Mouse (Mus musculus) neural tube, embryonic 13.5 days (tissue): ENCODE results near the gene Vgll3. TPM values are rescaled to one million over a fixed set of nuclear protein-coding genes. Genes with fewer than 3 reads are reported as not detected.

Experiments used
- ATAC-seq: fragments of 200-750 bp; cut with Nextera tagmentation; 2 replicates; pipeline ENCODE4 v1.8.0; 2017; ENCODE audit warnings: low read depth, mild to moderate bottlenecking, moderate TSS enrichment, moderate library complexity
- H3K27ac ChIP-seq: fragments of 300-500 bp; sonication (generic); replicated peaks from 2 replicates; pipeline ENCODE4 v1.5.1; 2015; ENCODE audit warnings: moderate library complexity, mild to moderate bottlenecking, inconsistent platforms
- H3K27me3 ChIP-seq: fragments of 300-500 bp; sonication (generic); 2 replicates; pipeline ENCODE4 v1.6.1; 2015; ENCODE audit warnings: mild to moderate bottlenecking, inconsistent platforms
- H3K36me3 ChIP-seq: fragments of 300-500 bp; sonication (generic); 2 replicates; pipeline ENCODE4 v1.6.1; 2015; ENCODE audit warnings: mild to moderate bottlenecking, inconsistent platforms
- H3K4me1 ChIP-seq: fragments of 300-500 bp; sonication (generic); replicated peaks from 2 replicates; pipeline ENCODE4 v1.6.1; 2015; ENCODE audit warnings: inconsistent platforms
- H3K4me2 ChIP-seq: fragments of 300-500 bp; sonication (generic); 2 replicates; pipeline ENCODE4 v1.6.1; 2015; ENCODE audit warnings: inconsistent platforms, mild to moderate bottlenecking, moderate library complexity
- H3K4me3 ChIP-seq: fragments of 300-500 bp; sonication (generic); 2 replicates; pipeline ENCODE4 v1.5.1; 2015; ENCODE audit warnings: mild to moderate bottlenecking, inconsistent platforms
- H3K9ac ChIP-seq: fragments of 300-500 bp; sonication (generic); 2 replicates; pipeline ENCODE4 v1.6.1; 2015; ENCODE audit warnings: moderate library complexity, mild to moderate bottlenecking, inconsistent platforms
- H3K9me3 ChIP-seq: fragments of 300-500 bp; sonication (generic); 2 replicates; pipeline ENCODE4 v1.6.1; 2016; ENCODE audit warnings: inconsistent platforms
- WGBS: fragments of 180-500 bp; shearing (Covaris S2); methylation state at CpG from one replicate; pipeline ENCODE4 v1.1.7; 2015; 5-methylcytosine and 5-hydroxymethylcytosine counted together
- polyA plus RNA-seq: library from polyadenylated mRNA; unstranded; fragments of >200 nt; fragmentation: Nextera tagmentation; extraction: Ambion mirVana; gene quantifications from 2 replicates; pipeline ENCODE4 v1.2.1, GENCODE M21; 2015

The Vgll3 gene
- 12.8 and 13.0 TPM in 2 replicates for polyA plus RNA-seq

DNA sequence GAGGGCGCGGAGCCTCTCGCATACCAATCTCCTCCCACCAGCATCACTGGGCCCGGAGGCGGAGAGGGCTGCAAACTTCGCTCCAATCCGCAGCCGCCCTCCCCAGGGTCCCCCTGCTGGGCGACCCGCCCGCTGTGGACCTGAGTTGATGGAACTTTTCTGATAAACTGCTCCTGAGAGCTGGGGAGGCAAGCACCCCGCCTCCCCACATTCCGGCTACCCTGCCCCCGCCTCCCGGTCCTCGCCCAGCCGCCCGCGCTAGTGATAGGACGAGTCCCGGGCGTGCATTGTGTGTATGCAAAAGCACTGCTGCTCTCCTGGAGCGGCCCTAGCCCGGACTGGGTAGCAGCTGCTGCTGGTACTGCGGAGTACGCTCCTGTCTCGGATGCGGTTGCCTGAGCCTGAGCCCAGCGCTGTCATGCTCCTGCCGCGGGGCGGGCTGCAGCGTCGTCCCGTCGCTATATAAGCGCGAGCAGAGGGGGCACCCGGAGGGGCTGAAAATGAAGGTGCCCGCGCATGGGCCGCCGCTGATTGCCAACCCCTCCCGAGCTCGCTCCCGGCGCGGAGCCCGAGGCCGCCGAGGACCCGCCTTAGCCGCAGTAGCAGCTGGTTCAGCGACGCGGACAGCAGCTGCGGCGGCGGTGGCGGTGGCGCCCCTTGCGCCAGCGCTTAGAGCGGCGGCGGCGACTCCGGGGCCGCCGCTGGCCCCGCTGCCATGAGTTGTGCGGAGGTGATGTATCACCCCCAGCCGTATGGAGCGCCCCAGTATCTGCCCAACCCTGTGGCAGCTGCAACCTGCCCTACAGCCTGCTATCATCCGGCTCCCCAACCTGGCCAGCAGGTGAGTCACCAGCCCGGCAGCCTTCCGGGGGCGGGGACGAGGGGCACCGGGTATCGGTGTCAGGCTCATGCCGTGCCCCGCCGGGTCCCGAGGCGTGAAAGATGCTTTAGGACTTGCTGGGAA, at the start of gene Vgll3:
TSS of gene Vgll3 (plus strand) at position 340 of the 964 bp plus-strand sequence.
- peaks cover 6% of the 10 kb centered on the region for H3K9me3 ChIP-seq
- H3K9ac ChIP-seq, result peak within 1 kb of the TSS; percentile 78
- under 1% methylated on average over 86 of the region's 86 CpGs for WGBS
- H3K4me3 ChIP-seq, result peak within 1 kb of the TSS; percentile 79
- peaks cover 12% of the 10 kb centered on the region for H3K4me1 ChIP-seq
- H3K4me2 ChIP-seq, result peak within 1 kb of the TSS; percentile 95
- H3K27ac ChIP-seq, result peak within 1 kb of the TSS; percentile 83
- no peaks in the 10 kb centered on the region for H3K36me3 ChIP-seq
- peak; percentile 100 for ATAC-seq
- H3K27me3 ChIP-seq, result peaks cover 8% of the 10 kb centered on the region; the same call in 1 of the 2 replicates

DNA sequence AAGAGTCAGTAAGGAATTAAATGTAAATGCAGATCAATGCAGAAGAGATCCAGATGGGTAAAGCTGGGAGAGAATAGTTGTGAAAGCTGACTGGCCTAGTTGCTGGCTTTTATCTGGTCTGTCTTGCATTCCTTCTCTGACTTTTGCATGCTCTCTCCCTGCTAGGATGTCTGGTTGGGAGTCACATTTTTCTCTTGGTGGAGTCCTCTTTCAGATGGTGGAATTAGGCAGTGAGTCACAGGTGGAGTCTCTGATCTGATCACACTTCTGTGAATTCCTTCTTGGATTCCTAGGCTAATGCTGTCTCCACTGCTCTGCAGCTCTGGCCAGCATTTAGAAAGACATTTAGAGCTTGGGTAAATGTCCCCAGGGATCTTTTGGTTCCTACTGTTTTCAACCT, 49.1 kb upstream of the Vgll3 start:
- no peaks in the 10 kb centered on the region for H3K36me3 ChIP-seq
- no peaks in the 10 kb centered on the region for H3K4me1 ChIP-seq
- H3K4me2 ChIP-seq, result no peak overlapping the region
- ATAC-seq, result no peak
- no peak overlapping the region for H3K9ac ChIP-seq
- no peaks in the 10 kb centered on the region for H3K27me3 ChIP-seq
- no peak overlapping the region for H3K4me3 ChIP-seq
- no peak overlapping the region for H3K27ac ChIP-seq
- no peaks in the 10 kb centered on the region for H3K9me3 ChIP-seq

DNA sequence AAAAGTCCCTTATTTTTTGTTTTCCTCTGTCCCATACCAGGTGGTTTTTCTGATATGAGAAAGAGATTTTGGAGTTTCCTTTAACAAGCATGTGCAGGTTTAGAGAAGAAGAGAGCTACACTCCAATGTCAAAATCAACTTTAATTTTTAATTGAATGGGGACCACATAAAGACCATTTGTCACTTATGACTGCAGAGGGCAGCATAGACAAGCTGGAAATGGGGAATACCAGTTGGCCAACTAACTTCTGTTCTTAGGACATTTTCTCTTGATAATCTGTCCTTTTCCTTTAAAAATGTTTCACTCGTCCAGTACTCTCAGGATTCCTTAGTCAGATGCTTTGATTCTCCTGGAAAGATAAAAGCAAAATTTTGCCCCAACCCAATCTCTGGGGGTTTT, 29.1 kb upstream of the Vgll3 start:
- WGBS, result 65% methylated on average over 1 of the region's 1 CpGs
- no peaks in the 10 kb centered on the region for H3K27me3 ChIP-seq
- no peaks in the 10 kb centered on the region for H3K9me3 ChIP-seq
- no peak overlapping the region for H3K27ac ChIP-seq
- no peak for ATAC-seq
- no peaks in the 10 kb centered on the region for H3K4me1 ChIP-seq
- no peak overlapping the region for H3K4me3 ChIP-seq
- H3K9ac ChIP-seq, result no peak overlapping the region
- no peak overlapping the region for H3K4me2 ChIP-seq
- no peaks in the 10 kb centered on the region for H3K36me3 ChIP-seq

DNA sequence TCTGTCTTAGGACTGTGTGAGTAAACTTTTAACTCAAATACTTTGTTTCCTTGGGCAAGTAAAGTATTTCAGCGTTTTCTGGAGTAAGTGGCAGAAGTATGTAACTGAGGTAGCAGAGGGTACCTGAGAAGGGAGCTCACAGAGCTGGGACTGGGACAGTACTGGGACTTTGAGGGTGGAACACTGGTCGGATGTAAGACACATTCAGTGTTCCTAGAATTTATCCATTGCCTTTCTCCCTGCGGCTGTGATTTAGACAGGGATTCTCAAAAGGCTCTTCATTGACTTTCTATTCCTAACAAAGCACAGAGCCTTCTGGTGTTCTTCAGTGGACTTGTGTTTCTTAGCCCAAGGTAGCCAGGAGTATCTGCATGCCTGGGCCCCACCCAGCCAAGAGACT, 1.0 kb downstream of the Vgll3 start:
- Histone ChIP-seq H3K4me2 (peak overlapping the region; percentile 95), H3K9me3 (peaks cover 6% of the 10 kb centered on the region), H3K27ac (no peak overlapping the region), H3K4me1 (peaks cover 12% of the 10 kb centered on the region), H3K9ac (peak overlapping the region; percentile 78), H3K36me3 (no peaks in the 10 kb centered on the region), H3K27me3 (peaks cover 8% of the 10 kb centered on the region; the same call in 1 of the 2 replicates), H3K4me3 (peak overlapping the region; percentile 79)
- WGBS, result 20% methylated on average over 3 of the region's 3 CpGs
- ATAC-seq, result no peak

DNA sequence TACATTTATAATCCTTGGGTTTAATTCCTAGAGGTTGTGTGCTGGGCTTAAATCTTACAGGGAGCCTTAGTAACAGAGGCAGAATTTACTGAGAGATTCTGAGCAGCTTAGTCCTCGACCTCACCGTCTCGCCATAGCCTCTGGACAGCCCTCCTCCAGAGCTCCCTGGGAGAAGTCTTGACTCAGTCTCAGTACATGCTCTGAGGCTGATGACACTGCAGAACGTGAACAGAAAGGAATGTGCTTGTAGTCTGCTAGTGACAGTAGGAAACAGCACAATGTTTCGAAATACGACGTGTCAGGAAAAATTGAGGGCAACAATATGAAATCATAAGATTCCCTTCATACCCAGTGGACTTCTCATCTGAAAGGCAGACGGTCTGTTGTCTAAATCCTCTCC, 3.7 kb downstream of the Vgll3 start:
- ATAC-seq, result no peak
- Histone ChIP-seq H3K27me3 (peaks cover 8% of the 10 kb centered on the region; the same call in 1 of the 2 replicates), H3K4me3 (no peak overlapping the region), H3K9ac (no peak overlapping the region), H3K4me2 (peak overlapping the region; percentile 28), H3K9me3 (no peaks in the 10 kb centered on the region), H3K36me3 (no peaks in the 10 kb centered on the region), H3K27ac (no peak overlapping the region), H3K4me1 (peaks cover 12% of the 10 kb centered on the region)
- WGBS, result 69% methylated on average over 8 of the region's 8 CpGs

DNA sequence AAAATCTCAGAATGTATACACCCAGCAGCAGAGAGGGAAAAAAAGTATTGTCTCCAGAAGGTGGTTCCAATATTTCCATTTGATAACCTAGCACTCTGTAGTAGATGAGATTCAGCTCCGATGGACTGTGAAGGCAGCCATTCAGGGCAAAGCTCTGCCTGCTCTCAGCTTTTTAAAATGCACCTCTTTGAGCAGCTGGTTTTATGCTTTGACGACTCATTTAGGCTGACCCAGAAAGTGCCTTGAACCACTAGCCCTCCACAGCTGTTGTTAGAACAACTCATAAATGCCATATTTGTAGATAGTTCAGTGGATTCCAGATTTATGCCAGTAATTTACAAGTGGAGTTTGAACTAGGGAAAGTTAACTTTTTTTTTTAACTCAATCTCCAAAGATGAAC, 5.7 kb downstream of the Vgll3 start:
- Histone ChIP-seq H3K4me3 (no peak overlapping the region), H3K4me1 (peaks cover 3% of the 10 kb centered on the region; the same call in 1 of the 2 replicates), H3K4me2 (no peak overlapping the region), H3K36me3 (no peaks in the 10 kb centered on the region), H3K9ac (no peak overlapping the region), H3K9me3 (no peaks in the 10 kb centered on the region), H3K27ac (no peak overlapping the region), H3K27me3 (peaks cover 8% of the 10 kb centered on the region; the same call in 1 of the 2 replicates)
- 52% methylated on average over 2 of the region's 2 CpGs for WGBS
- ATAC-seq, result no peak

DNA sequence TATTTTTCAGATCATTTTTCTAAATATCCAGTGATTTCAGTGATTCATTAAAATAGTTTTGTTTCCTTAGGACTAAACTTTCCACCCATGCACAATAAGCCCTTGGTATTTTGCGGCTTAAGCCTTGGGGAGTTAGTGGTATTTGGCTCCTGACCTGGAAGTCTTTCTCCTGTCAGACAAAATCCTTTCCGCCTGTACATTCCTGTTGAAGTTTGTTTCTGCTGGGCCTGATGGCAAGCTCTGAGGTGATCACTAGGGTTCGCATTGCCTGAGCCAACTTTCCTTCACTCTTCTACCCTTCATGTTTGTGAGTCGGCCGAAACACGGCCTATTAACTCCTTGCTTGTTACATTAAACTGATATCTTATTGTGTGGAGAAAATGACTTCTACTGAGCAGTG, 8.7 kb downstream of the Vgll3 start:
- ATAC-seq, result no peak

DNA sequence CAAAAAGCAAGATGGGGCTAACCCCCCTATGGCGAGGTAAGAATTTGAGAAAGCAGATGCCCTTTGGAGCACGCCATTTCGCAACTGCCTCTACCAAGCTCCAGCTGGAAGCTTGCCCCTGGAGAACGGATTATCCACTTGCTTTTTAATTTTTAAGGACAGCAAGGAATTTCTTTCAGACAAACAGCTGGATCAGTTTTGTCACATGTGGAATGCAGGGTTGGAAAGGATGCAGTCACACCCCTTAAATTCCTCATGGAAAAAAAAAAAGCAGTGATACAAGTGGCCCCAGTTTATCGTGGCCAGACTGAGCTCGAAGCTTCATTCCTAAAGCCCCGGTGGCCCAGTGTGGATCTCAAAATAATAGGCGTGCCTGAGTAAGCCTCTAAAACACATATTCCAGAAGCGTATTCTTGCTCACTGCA, 13.1 kb downstream of the Vgll3 start:
- Histone ChIP-seq H3K36me3 (no peaks in the 10 kb centered on the region), H3K4me2 (no peak overlapping the region), H3K27ac (no peak overlapping the region), H3K4me1 (no peaks in the 10 kb centered on the region), H3K9ac (no peak overlapping the region), H3K27me3 (no peaks in the 10 kb centered on the region), H3K4me3 (no peak overlapping the region), H3K9me3 (no peaks in the 10 kb centered on the region)
- no peak for ATAC-seq
- WGBS, result 84% methylated on average over 9 of the region's 9 CpGs

More for the DNA sequence above, 8.7 kb downstream of the Vgll3 start:
- H3K9me3 ChIP-seq, result no peaks in the 10 kb centered on the region
- 89% methylated on average over 6 of the region's 6 CpGs for WGBS
- no peak overlapping the region for H3K4me2 ChIP-seq
- no peaks in the 10 kb centered on the region for H3K27me3 ChIP-seq
- no peak overlapping the region for H3K9ac ChIP-seq
- no peaks in the 10 kb centered on the region for H3K4me1 ChIP-seq
- no peak overlapping the region for H3K4me3 ChIP-seq
- H3K36me3 ChIP-seq, result no peaks in the 10 kb centered on the region
- no peak overlapping the region for H3K27ac ChIP-seq

DNA sequence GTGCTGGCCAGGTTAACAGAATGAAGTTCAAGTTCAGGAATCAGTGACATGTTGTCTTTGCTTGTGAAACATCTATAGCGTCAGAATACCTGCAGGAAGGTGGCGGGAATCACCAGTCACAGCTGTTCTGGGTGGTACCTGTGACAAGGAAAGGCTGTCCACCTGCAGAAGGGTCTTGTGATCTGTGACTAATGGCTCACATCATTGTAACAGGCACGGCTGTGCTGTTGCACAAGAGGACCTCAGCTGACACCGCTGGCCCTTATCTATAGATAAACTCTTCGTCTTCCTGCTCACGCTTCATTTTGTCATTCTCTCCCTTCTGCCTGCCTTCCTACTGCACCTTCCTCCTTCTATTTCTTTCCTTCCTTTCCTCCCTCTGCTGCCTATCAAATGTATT, 14.0 kb downstream of the Vgll3 start:
- H3K4me3 ChIP-seq, result no peak overlapping the region
- no peaks in the 10 kb centered on the region for H3K4me1 ChIP-seq
- no peak overlapping the region for H3K4me2 ChIP-seq
- no peaks in the 10 kb centered on the region for H3K27me3 ChIP-seq
- H3K36me3 ChIP-seq, result no peaks in the 10 kb centered on the region
- 96% methylated on average over 6 of the region's 6 CpGs for WGBS
- no peaks in the 10 kb centered on the region for H3K9me3 ChIP-seq
- ATAC-seq, result no peak
- H3K9ac ChIP-seq, result no peak overlapping the region
- H3K27ac ChIP-seq, result no peak overlapping the region

DNA sequence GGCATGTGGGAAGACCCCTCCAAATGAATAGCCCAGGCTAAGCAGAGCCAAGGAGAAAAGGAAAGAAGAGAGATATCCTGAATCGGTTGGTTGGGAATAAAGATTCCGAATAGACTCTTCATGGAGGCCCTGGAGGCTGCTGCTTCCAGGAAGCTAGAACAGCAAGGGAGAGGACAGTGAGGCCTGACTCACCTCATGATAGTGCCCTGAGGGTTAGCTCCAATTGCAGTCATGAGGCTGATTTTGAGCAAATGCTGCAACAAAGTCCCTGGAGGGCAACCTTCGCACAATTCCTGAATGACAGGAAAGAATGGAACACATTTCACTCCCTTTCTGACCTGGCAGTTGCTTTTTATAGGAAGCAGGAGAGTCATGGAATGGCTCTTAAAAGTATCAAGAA, 19.7 kb downstream of the Vgll3 start:
- Histone ChIP-seq H3K4me1 (no peaks in the 10 kb centered on the region), H3K27me3 (no peaks in the 10 kb centered on the region), H3K4me2 (no peak overlapping the region), H3K9me3 (no peaks in the 10 kb centered on the region), H3K36me3 (no peaks in the 10 kb centered on the region), H3K9ac (no peak overlapping the region), H3K4me3 (no peak overlapping the region), H3K27ac (no peak overlapping the region)
- ATAC-seq, result no peak
- 86% methylated on average over 3 of the region's 3 CpGs for WGBS

DNA sequence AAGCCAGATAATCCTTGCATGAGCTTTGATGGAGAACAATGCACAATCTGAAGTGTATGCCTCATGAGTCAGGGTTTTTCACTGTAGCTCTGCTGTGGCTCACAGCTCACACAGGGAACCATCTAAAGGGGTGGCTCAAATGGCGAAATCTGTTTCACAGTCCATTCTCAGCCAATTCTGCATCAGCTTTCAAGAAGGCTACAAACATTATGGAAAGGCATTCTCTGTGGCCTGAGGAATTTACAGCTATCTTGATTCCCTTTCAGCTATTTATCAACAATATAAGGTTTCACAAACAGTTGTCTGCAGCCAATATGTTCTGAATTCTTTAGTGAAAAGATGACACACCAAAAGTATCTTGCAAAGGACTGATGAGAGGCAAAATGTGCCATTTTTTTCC, 35.1 kb downstream of the Vgll3 start:
- H3K9ac ChIP-seq, result no peak overlapping the region
- H3K4me3 ChIP-seq, result no peak overlapping the region
- H3K36me3 ChIP-seq, result no peaks in the 10 kb centered on the region
- H3K9me3 ChIP-seq, result no peaks in the 10 kb centered on the region
- ATAC-seq, result no peak
- H3K4me1 ChIP-seq, result no peaks in the 10 kb centered on the region
- no peak overlapping the region for H3K4me2 ChIP-seq
- 77% methylated on average over 1 of the region's 1 CpGs for WGBS
- no peak overlapping the region for H3K27ac ChIP-seq
- no peaks in the 10 kb centered on the region for H3K27me3 ChIP-seq

DNA sequence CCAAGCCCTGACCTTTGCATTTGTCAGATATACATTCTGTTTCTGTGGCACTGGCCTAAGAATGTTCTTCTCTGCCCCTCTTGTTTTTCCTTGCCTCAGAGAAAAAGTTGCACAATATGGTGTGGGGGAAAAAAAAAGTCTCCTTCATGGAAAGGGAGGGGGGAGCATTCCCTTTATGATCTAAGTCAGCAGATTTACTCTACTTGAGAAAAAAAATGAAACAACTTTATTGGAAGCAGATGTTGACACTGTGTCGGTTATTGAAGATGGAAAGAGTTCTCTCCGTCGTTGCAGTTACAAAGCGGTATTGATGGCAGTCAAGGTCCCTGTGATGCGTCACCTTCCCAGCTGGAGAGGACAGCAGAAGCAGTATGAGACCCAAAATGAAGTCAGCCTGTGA, 49.4 kb downstream of the Vgll3 start:
- no peaks in the 10 kb centered on the region for H3K4me1 ChIP-seq
- no peak overlapping the region for H3K27ac ChIP-seq
- no peak overlapping the region for H3K4me2 ChIP-seq
- no peak overlapping the region for H3K9ac ChIP-seq
- 70% methylated on average over 5 of the region's 5 CpGs for WGBS
- H3K9me3 ChIP-seq, result no peaks in the 10 kb centered on the region
- no peak for ATAC-seq
- H3K36me3 ChIP-seq, result no peaks in the 10 kb centered on the region
- H3K4me3 ChIP-seq, result no peak overlapping the region
- H3K27me3 ChIP-seq, result no peaks in the 10 kb centered on the region
